Mouse (Mus musculus): ENCODE results near the gene Nploc4. TPM values are rescaled to one million over a fixed set of nuclear protein-coding genes. Genes with fewer than 3 reads are reported as not detected.

The Nploc4 gene
- total and polyA plus RNA-seq, 2 experiments, result 24.6 to 58.9 TPM

- no peak for DNase-seq (ENCODE audit: extremely low read depth, low read depth, low spot score)
- Histone ChIP-seq H3K9ac (ENCODE audit: low read depth, low read length) (no peak overlapping the region), H3K27me3 (ENCODE audit: control insufficient read depth, insufficient read depth, low read length) (no peaks in the 10 kb centered on the region), H3K36me3 (ENCODE audit: control insufficient read depth, insufficient read depth, low read length) (no peaks in the 10 kb centered on the region), H3K27ac (replicated peaks; ENCODE audit: insufficient read depth, low read depth, low read length) (no peak overlapping the region), H3K4me3 (ENCODE audit: insufficient read depth, low read depth, low read length) (no peak overlapping the region), H3K79me2 (ENCODE audit: control insufficient read depth, insufficient read depth, low read length) (no peaks in the 10 kb centered on the region), H3K4me1 (ENCODE audit: control insufficient read depth, insufficient read depth, low read length) (no peaks in the 10 kb centered on the region)
- TF ChIP-seq CTCF (IDR thresholded peaks at IDR 0.05; ENCODE audit: low read depth, low read length), result no peak
- TF ChIP-seq POLR2A (IDR thresholded peaks at IDR 0.05; ENCODE audit: extremely low read depth, insufficient read depth, low read length), result no peak
- 55% methylated on average over 6 of the region's 6 CpGs for WGBS
These were observed 78.1 kb downstream of the Nploc4 start for GRCm38 (mm10) chr11:120359391-120359790.

DNA sequence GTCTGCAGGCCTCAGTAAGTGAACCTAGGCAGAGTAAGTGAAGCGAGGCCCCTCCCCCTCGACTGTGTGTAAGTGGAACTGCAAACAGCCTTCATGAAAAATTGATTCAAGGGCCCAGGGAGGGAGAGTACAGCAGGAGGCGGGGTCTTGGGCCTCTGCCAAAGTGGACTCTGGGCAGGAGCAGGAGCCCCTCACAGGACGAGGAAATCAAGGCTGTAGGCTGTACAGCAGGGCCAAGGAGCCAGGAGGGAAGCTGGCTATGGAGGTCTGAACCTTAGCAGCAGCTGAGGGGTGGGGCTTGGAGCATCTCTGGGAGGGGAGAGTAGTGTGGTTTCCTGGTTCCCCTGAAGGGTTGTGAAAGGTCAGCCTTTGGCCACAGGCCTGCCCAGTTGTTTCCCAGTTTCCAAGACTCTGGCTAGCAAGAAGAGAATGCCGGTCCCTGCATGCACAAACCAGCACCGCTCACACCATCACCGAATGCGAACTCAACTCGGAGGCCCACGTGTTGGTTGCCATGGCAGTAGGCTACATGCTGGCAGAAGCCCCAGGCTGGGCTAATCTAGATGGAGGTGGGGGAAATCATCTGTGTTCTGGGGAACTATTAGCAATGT is 79.6 kb downstream of the Nploc4 start:
- 41% methylated on average over 10 of the region's 10 CpGs for WGBS
- Histone ChIP-seq H3K9ac (ENCODE audit: low read depth, low read length) (no peak overlapping the region), H3K36me3 (ENCODE audit: control insufficient read depth, insufficient read depth, low read length) (no peaks in the 10 kb centered on the region), H3K79me2 (ENCODE audit: control insufficient read depth, insufficient read depth, low read length) (no peaks in the 10 kb centered on the region), H3K4me3 (ENCODE audit: insufficient read depth, low read depth, low read length) (no peak overlapping the region), H3K27me3 (ENCODE audit: control insufficient read depth, insufficient read depth, low read length) (no peaks in the 10 kb centered on the region), H3K4me1 (ENCODE audit: control insufficient read depth, insufficient read depth, low read length) (peaks cover 3% of the 10 kb centered on the region; the same call in 1 of the 2 replicates), H3K27ac (replicated peaks; ENCODE audit: insufficient read depth, low read depth, low read length) (no peak overlapping the region)
- DNase-seq (ENCODE audit: extremely low read depth, low read depth, low spot score), result no peak
- TF ChIP-seq CTCF (IDR thresholded peaks at IDR 0.05; ENCODE audit: low read depth, low read length) (no peak), POLR2A (IDR thresholded peaks at IDR 0.05; ENCODE audit: extremely low read depth, insufficient read depth, low read length) (no peak)

GRCm38 (mm10) chr11:120356900-120357299 is 80.6 kb downstream of the Nploc4 start:
- no peaks in the 10 kb centered on the region for H3K27me3 ChIP-seq (ENCODE audit: control insufficient read depth, insufficient read depth, low read length)
- H3K79me2 ChIP-seq (ENCODE audit: control insufficient read depth, insufficient read depth, low read length), result no peaks in the 10 kb centered on the region
- WGBS, result 96% methylated on average over 4 of the region's 4 CpGs
- no peaks in the 10 kb centered on the region for H3K36me3 ChIP-seq (ENCODE audit: control insufficient read depth, insufficient read depth, low read length)
- no peak for DNase-seq (ENCODE audit: extremely low read depth, low read depth, low spot score)
- H3K27ac ChIP-seq (replicated peaks; ENCODE audit: insufficient read depth, low read depth, low read length), result no peak overlapping the region
- H3K9ac ChIP-seq (ENCODE audit: low read depth, low read length), result no peak overlapping the region
- H3K4me3 ChIP-seq (ENCODE audit: insufficient read depth, low read depth, low read length), result no peak overlapping the region
- peaks cover 5% of the 10 kb centered on the region; the same call in 1 of the 2 replicates for H3K4me1 ChIP-seq (ENCODE audit: control insufficient read depth, insufficient read depth, low read length)
- no peak for TF ChIP-seq POLR2A (IDR thresholded peaks at IDR 0.05; ENCODE audit: extremely low read depth, insufficient read depth, low read length)
- TF ChIP-seq CTCF (IDR thresholded peaks at IDR 0.05; ENCODE audit: low read depth, low read length), result no peak

GRCm38 (mm10) chr11:120356319-120356840 is 81.1 kb downstream of the Nploc4 start:
- Histone ChIP-seq H3K79me2 (ENCODE audit: control insufficient read depth, insufficient read depth, low read length) (no peaks in the 10 kb centered on the region), H3K4me1 (ENCODE audit: control insufficient read depth, insufficient read depth, low read length) (peaks cover 5% of the 10 kb centered on the region; the same call in 1 of the 2 replicates), H3K27me3 (ENCODE audit: control insufficient read depth, insufficient read depth, low read length) (no peaks in the 10 kb centered on the region), H3K36me3 (ENCODE audit: control insufficient read depth, insufficient read depth, low read length) (no peaks in the 10 kb centered on the region), H3K9ac (ENCODE audit: low read depth, low read length) (no peak overlapping the region), H3K4me3 (ENCODE audit: insufficient read depth, low read depth, low read length) (no peak overlapping the region), H3K27ac (replicated peaks; ENCODE audit: insufficient read depth, low read depth, low read length) (no peak overlapping the region)
- no peak for DNase-seq (ENCODE audit: extremely low read depth, low read depth, low spot score)
- TF ChIP-seq POLR2A (IDR thresholded peaks at IDR 0.05; ENCODE audit: extremely low read depth, insufficient read depth, low read length), result no peak
- no peak for TF ChIP-seq CTCF (IDR thresholded peaks at IDR 0.05; ENCODE audit: low read depth, low read length)
- 93% methylated on average over 15 of the region's 15 CpGs for WGBS

GRCm38 (mm10) chr11:120355277-120356039 is 82.0 kb downstream of the Nploc4 start:
- H3K9ac ChIP-seq (ENCODE audit: low read depth, low read length), result no peak overlapping the region

More at GRCm38 (mm10) chr11:120355277-120356039, 82.0 kb downstream of the Nploc4 start:
- TF ChIP-seq CTCF (IDR thresholded peaks at IDR 0.05; ENCODE audit: low read depth, low read length) (no peak), POLR2A (IDR thresholded peaks at IDR 0.05; ENCODE audit: extremely low read depth, insufficient read depth, low read length) (no peak)
- H3K36me3 ChIP-seq (ENCODE audit: control insufficient read depth, insufficient read depth, low read length), result no peaks in the 10 kb centered on the region
- no peak for DNase-seq (ENCODE audit: extremely low read depth, low read depth, low spot score)
- H3K27ac ChIP-seq (replicated peaks; ENCODE audit: insufficient read depth, low read depth, low read length), result no peak overlapping the region
- H3K4me3 ChIP-seq (ENCODE audit: insufficient read depth, low read depth, low read length), result no peak overlapping the region
- H3K27me3 ChIP-seq (ENCODE audit: control insufficient read depth, insufficient read depth, low read length), result no peaks in the 10 kb centered on the region
- no peaks in the 10 kb centered on the region for H3K79me2 ChIP-seq (ENCODE audit: control insufficient read depth, insufficient read depth, low read length)
- 74% methylated on average over 5 of the region's 5 CpGs for WGBS
- peaks cover 5% of the 10 kb centered on the region; the same call in 1 of the 2 replicates for H3K4me1 ChIP-seq (ENCODE audit: control insufficient read depth, insufficient read depth, low read length)
